Mouse (Mus musculus): ENCODE measurements at regions not wholly inside any gene's neighbourhood (a gene's known extent, or its start where the extent isn't known, plus 50 kb on each side); places are given as distances from the start of the nearest gene placed in this dataset.

GRCm38 (mm10) chr15:63163550-63164279 is 681.3 kb downstream of the Gsdmc2 start:
- TF ChIP-seq CTCF (IDR thresholded peaks at IDR 0.05) = no peak
- DNase-seq = no peak

DNA sequence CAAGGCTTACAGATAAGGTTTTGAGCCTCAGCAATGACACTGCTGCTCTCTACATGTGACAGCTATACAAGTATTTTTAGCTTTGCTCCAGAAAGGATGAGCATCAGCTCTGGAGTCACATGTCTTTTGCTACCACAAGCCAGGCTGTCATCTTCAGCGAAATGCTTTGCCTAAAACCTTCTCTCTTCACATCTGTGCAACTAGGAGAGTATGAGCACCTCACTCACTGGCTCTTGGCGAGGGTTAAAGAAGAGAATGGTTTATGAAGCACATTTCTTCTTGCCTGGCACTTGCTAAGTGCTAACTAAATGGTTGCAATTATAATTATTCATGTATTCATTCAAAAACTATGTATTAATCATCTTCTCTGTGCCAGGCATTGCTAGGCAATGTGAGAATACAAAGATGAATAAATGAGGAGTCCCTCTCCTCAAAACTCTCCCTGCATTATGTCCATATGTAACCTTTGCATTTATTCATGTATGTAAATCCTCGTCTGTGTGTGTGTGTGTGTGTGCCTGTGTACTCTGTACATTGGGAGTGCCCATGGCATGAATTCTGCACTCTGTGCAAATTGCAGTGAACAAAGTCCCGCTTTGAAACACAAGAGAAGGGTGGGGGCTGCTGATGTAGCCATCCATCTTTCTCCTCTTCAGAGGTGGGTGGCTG is 682.0 kb downstream of the Gsdmc2 start:
- no peak for TF ChIP-seq CTCF (IDR thresholded peaks at IDR 0.05)
- intact Hi-C loops (cut with DNase I) = no loop called here
- H3K27ac ChIP-seq = no peak overlapping the region
- H3K4me3 ChIP-seq = no peak overlapping the region
- no peak for DNase-seq

More at GRCm38 (mm10) chr15:63163550-63164279, 681.3 kb downstream of the Gsdmc2 start:
- no peak overlapping the region for H3K27ac ChIP-seq
- no peak overlapping the region for H3K4me3 ChIP-seq
- intact Hi-C loops (cut with DNase I) = no loop called here

- no peak for DNase-seq
- intact Hi-C loops (cut with DNase I) = no loop called here
- Histone ChIP-seq H3K27ac (no peak overlapping the region), H3K4me3 (no peak overlapping the region)
- no peak for TF ChIP-seq CTCF (IDR thresholded peaks at IDR 0.05)
Measured at GRCm38 (mm10) chr15:63123123-63123688, 721.8 kb downstream of the Gsdmc2 start.

GRCm38 (mm10) chr15:63112918-63113317 is 732.1 kb downstream of the Gsdmc2 start:
- TF ChIP-seq CTCF (IDR thresholded peaks at IDR 0.05) = peak; percentile 62
- no peak for DNase-seq
- H3K27ac ChIP-seq = no peak overlapping the region
- intact Hi-C loops (cut with DNase I) = loop anchor here (2.0 kb wide), 1 partner anchor 1132 kb away; no protein-coding TSS in a partner anchor
- no peak overlapping the region for H3K4me3 ChIP-seq

DNA sequence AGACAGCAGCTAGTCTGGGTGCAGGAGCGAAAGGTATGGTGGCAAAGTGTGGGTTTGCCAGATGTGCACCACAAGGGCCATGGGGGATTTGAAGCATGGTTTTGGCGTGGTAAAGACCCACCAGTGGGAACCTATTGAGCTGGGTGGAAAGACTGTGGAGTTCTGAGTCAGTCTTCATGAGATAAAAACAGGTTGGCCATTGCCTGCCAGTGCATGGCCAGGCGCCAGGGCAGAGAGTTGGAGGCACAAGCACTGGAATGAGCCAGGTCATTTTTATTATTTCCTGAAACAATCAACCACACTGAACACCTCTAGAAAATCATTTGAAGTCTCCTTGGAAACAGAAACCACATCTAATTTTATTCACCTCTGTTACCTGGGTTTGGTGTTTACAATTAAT is 744.9 kb downstream of the Gsdmc2 start:
- no peak overlapping the region for H3K27ac ChIP-seq
- DNase-seq = no peak
- TF ChIP-seq CTCF (IDR thresholded peaks at IDR 0.05) = no peak
- intact Hi-C loops (cut with DNase I) = no loop called here
- no peak overlapping the region for H3K4me3 ChIP-seq

- intact Hi-C loops (cut with DNase I) = no loop called here
- DNase-seq = no peak
- H3K27ac ChIP-seq = no peak overlapping the region
- TF ChIP-seq CTCF (IDR thresholded peaks at IDR 0.05) = no peak
- H3K4me3 ChIP-seq = no peak overlapping the region
Measured at GRCm38 (mm10) chr15:63081972-63082371, 763.0 kb downstream of the Gsdmc2 start.

DNA sequence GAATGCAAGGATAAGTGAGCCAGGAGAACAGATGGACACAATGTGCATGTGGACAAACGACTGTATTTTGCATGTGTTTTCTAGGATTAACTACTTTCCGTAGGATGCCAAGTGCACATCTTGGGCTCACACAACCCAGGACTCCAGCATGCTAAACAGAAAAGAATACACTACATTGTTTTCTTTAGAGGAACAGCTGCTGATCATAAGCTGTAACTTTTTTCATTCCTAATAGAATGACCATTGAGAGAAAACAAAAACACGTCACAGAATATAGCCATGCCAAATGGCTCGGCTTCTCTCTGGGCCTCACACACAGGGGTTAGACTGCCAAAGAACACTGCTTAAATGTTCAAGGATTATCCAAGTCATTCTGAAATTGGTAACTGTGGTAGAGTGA is 765.2 kb downstream of the Gsdmc2 start:
- DNase-seq = peak; percentile 52
- H3K27ac ChIP-seq = no peak overlapping the region
- H3K4me3 ChIP-seq = no peak overlapping the region
- TF ChIP-seq CTCF (IDR thresholded peaks at IDR 0.05) = no peak
- intact Hi-C loops (cut with DNase I) = no loop called here

- Histone ChIP-seq H3K4me3 (no peak overlapping the region), H3K27ac (no peak overlapping the region)
- intact Hi-C loops (cut with DNase I) = no loop called here
- no peak for TF ChIP-seq CTCF (IDR thresholded peaks at IDR 0.05)
- DNase-seq = no peak
Measured at GRCm38 (mm10) chr15:63071921-63072320, 773.1 kb downstream of the Gsdmc2 start.

- DNase-seq = no peak
- H3K27ac ChIP-seq = peak overlapping the region; percentile 71; the same call in 1 of the 2 replicates
- TF ChIP-seq CTCF (IDR thresholded peaks at IDR 0.05) = no peak
- intact Hi-C loops (cut with DNase I) = no loop called here
- H3K4me3 ChIP-seq = no peak overlapping the region
Measured at GRCm38 (mm10) chr15:63067126-63067525, 777.9 kb downstream of the Gsdmc2 start.

- intact Hi-C loops (cut with DNase I) = no loop called here
- peak; percentile 47 for DNase-seq
Measured at GRCm38 (mm10) chr15:63066020-63066439, 778.9 kb downstream of the Gsdmc2 start.

DNA sequence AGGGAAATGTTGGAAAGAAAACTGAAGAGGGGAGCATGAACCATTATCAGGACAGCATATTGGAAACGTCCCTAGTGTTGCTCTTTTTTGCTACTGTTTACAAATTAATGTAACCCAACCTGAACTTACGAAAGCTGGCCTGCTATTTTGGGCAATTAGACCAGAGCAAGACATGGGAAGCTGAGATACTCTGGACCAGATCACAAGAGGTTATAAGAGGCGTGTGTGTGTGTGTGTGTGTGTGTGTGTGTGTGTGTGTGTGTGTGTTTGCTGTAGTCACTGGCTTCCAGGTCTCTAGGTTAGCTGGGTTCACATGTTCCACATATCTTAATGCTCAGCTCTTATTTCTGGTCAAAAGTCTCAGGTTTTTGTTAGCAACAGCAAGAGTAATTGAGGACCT is 783.1 kb downstream of the Gsdmc2 start:
- intact Hi-C loops (cut with DNase I) = loop anchor here (5.0 kb wide), 1 partner anchor 55 kb away; no protein-coding TSS in a partner anchor
- no peak overlapping the region for H3K4me3 ChIP-seq
- TF ChIP-seq CTCF (IDR thresholded peaks at IDR 0.05) = no peak
- DNase-seq = peak; percentile 55
- H3K27ac ChIP-seq = peak overlapping the region; percentile 70

More at GRCm38 (mm10) chr15:63066020-63066439, 778.9 kb downstream of the Gsdmc2 start:
- no peak overlapping the region for H3K4me3 ChIP-seq
- no peak for TF ChIP-seq CTCF (IDR thresholded peaks at IDR 0.05)
- peak overlapping the region; percentile 71 for H3K27ac ChIP-seq

DNA sequence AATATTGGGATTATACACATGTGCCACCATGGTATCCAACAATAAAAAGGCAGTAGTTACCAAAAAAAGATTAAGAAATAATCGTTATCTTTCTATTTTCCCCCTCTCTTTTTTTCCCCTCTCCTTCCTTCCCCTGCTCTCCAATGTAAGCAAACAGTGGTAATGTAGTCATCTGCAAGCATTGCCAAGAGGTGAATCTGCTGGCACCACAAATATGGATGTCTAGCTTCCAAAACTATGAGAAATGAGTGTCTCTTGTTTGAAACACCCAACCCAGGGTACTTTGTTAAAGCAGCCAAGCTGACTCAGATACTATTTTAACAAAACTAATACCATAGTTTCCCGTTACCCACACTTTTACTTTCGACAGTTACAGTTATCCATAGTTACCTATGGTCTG is 784.2 kb downstream of the Gsdmc2 start:
- no peak for TF ChIP-seq CTCF (IDR thresholded peaks at IDR 0.05)
- Histone ChIP-seq H3K4me3 (no peak overlapping the region), H3K27ac (no peak overlapping the region)
- intact Hi-C loops (cut with DNase I) = loop anchor here (5.0 kb wide), 1 partner anchor 54 kb away; no protein-coding TSS in a partner anchor
- DNase-seq = no peak
